Mouse (Mus musculus) lung, embryonic 16.5 days (tissue): Measurements from ENCODE around the gene Tram2. TPM values are rescaled to one million over a fixed set of nuclear protein-coding genes. Genes with fewer than 3 reads are reported as not detected.

Experiments
- ATAC-seq: fragments of 200-750 bp; cut with Nextera tagmentation; 2 replicates; pipeline ENCODE4 v1.8.0; 2017; ENCODE audit warnings: low read depth, mild to moderate bottlenecking, moderate library complexity
- H3K27ac ChIP-seq: fragments of 300-500 bp; sonication (generic); 2 replicates; pipeline ENCODE4 v1.5.1; 2014; ENCODE audit warnings: mild to moderate bottlenecking, control low read depth, low read length
- H3K27me3 ChIP-seq: fragments of 300-500 bp; sonication (generic); 2 replicates; pipeline ENCODE4 v1.6.1; 2014; ENCODE audit warnings: low read depth, low read length, mixed read lengths; ENCODE audit not compliant: control insufficient read depth, insufficient read depth
- H3K36me3 ChIP-seq: fragments of 300-500 bp; sonication (generic); 2 replicates; pipeline ENCODE4 v1.6.1; 2014; ENCODE audit warnings: low read length; ENCODE audit not compliant: control insufficient read depth, insufficient read depth
- H3K4me1 ChIP-seq: fragments of 300-500 bp; sonication (generic); replicated peaks from 2 replicates; pipeline ENCODE4 v1.6.1; 2014; ENCODE audit warnings: low read length, mixed read lengths; ENCODE audit not compliant: control insufficient read depth, insufficient read depth
- H3K4me2 ChIP-seq: fragments of 300-500 bp; sonication (generic); 2 replicates; pipeline ENCODE4 v1.6.1; 2014; ENCODE audit warnings: low read depth, low read length, control low read depth
- H3K4me3 ChIP-seq: fragments of 300-500 bp; sonication (generic); 2 replicates; pipeline ENCODE4 v1.5.1; 2014; ENCODE audit warnings: mild to moderate bottlenecking, low read length, control low read depth
- H3K9ac ChIP-seq: fragments of 300-500 bp; sonication (generic); 2 replicates; pipeline ENCODE4 v1.6.1; 2014; ENCODE audit warnings: low read length, control low read depth
- H3K9me3 ChIP-seq: fragments of 300-500 bp; sonication (generic); 2 replicates; pipeline ENCODE4 v1.6.1; 2016; ENCODE audit warnings: low read length; ENCODE audit not compliant: control insufficient read depth
- WGBS: fragments of 180-500 bp; shearing (Covaris S2); extraction: QIAGEN DNeasy Blood & Tissue Kit; methylation state at CpG from one replicate; pipeline ENCODE4 v1.1.7; 2014; 5-methylcytosine and 5-hydroxymethylcytosine counted together
- polyA plus RNA-seq: library from polyadenylated mRNA; unstranded; fragments of >200 nt; fragmentation: Nextera tagmentation; extraction: Ambion mirVana; gene quantifications from 2 replicates; pipeline ENCODE4 v1.2.1, GENCODE M21; 2015

Gene Tram2
- polyA plus RNA-seq, 1 experiment from 2014 or later: 8.6 TPM

GRCm38 (mm10) chr1:21070658-21071057 is 8.4 kb downstream of the Tram2 start:
- Histone ChIP-seq H3K4me1 (peaks cover 23% of the 10 kb centered on the region), H3K9ac (no peak overlapping the region), H3K36me3 (peaks cover 3% of the 10 kb centered on the region; the same call in 1 of the 2 replicates), H3K27ac (0 out of 2 replicates have a peak overlapping the region, but pooled peaks have one; percentile 9), H3K4me2 (no peak overlapping the region), H3K4me3 (no peak overlapping the region), H3K27me3 (no peaks in the 10 kb centered on the region), H3K9me3 (peaks cover 3% of the 10 kb centered on the region; the same call in 1 of the 2 replicates)
- WGBS: 52% methylated on average over 13 of the region's 13 CpGs
- no peak for ATAC-seq

GRCm38 (mm10) chr1:21069830-21070522 is 9.1 kb downstream of the Tram2 start:
- Histone ChIP-seq H3K4me3 (no peak overlapping the region), H3K4me2 (no peak overlapping the region), H3K27me3 (no peaks in the 10 kb centered on the region), H3K9ac (no peak overlapping the region), H3K36me3 (peaks cover 3% of the 10 kb centered on the region; the same call in 1 of the 2 replicates), H3K9me3 (peaks cover 3% of the 10 kb centered on the region; the same call in 1 of the 2 replicates), H3K4me1 (peaks cover 18% of the 10 kb centered on the region), H3K27ac (no peak overlapping the region)
- no peak for ATAC-seq
- WGBS: 75% methylated on average over 12 of the region's 12 CpGs

DNA sequence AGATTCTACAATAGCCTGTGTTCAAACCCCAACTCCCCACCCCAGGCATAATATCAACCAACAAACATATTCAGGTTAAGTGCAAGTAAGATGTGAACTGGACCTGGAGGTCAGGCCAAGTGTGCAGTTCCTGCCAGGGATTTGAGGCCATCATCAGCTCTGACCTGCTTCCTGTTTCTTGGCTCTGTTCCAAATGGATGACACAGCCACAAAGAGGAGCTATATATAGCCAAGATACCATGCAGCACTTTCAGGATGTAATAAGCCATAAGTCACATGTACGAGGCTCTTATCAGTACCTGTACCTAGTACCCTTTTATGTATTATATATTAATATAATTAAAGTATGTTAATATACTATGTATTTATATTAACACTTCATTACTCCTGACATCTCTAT is 10.5 kb downstream of the Tram2 start:
- Histone ChIP-seq H3K36me3 (peaks cover 3% of the 10 kb centered on the region; the same call in 1 of the 2 replicates), H3K4me1 (peaks cover 7% of the 10 kb centered on the region; the same call in 1 of the 2 replicates), H3K27ac (no peak overlapping the region), H3K9me3 (peaks cover 3% of the 10 kb centered on the region; the same call in 1 of the 2 replicates), H3K9ac (no peak overlapping the region), H3K4me2 (no peak overlapping the region), H3K4me3 (no peak overlapping the region), H3K27me3 (no peaks in the 10 kb centered on the region)
- WGBS: 39% methylated on average over 1 of the region's 1 CpGs
- ATAC-seq: 0 out of 2 replicates have a peak, but pooled peaks have one; percentile 16

DNA sequence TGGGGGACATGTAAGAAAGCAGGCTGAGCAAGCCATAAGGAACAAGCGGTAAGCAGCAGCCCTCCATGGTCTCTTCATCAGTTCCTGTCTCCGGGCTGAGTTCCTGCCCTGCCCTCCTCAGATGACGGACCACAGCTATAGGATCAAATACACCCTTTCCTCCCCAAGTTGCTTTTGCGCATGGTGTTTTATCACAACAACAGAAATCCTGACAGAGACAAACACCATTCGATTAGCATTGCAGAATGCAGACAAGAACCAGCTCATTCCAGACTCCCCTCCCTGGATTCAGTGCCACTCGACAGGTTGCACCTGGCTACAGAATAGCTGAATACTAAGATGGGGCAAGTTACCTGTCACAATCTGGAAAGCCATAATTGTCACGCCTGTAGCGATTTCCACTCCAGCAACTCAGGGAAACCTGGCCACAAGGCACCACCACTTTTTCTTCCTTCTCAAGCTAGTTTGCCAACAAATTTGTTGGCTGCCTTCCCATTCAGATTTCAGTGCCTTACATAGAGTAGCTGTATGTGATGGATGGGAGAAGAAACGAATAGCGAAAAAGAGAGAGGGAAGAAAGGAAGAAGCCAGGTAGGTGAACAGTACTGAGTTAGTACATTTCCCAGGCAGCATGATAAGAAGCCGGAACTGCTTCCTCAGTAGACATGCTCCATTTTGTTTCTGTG is 11.3 kb downstream of the Tram2 start:
- peaks cover 3% of the 10 kb centered on the region; the same call in 1 of the 2 replicates for H3K36me3 ChIP-seq
- ATAC-seq: no peak
- no peak overlapping the region for H3K9ac ChIP-seq
- H3K27me3 ChIP-seq: no peaks in the 10 kb centered on the region
- H3K9me3 ChIP-seq: peaks cover 3% of the 10 kb centered on the region; the same call in 1 of the 2 replicates
- H3K27ac ChIP-seq: no peak overlapping the region
- peaks cover 5% of the 10 kb centered on the region; the same call in 1 of the 2 replicates for H3K4me1 ChIP-seq
- 76% methylated on average over 11 of the region's 11 CpGs for WGBS
- H3K4me3 ChIP-seq: no peak overlapping the region
- H3K4me2 ChIP-seq: no peak overlapping the region

GRCm38 (mm10) chr1:21064153-21064552 is 14.9 kb downstream of the Tram2 start:
- H3K27ac ChIP-seq: no peak overlapping the region
- no peaks in the 10 kb centered on the region for H3K27me3 ChIP-seq
- no peaks in the 10 kb centered on the region for H3K4me1 ChIP-seq
- H3K36me3 ChIP-seq: peaks cover 7% of the 10 kb centered on the region; the same call in 1 of the 2 replicates
- no peak for ATAC-seq
- peaks cover 3% of the 10 kb centered on the region; the same call in 1 of the 2 replicates for H3K9me3 ChIP-seq
- H3K9ac ChIP-seq: no peak overlapping the region
- WGBS: 91% methylated on average over 5 of the region's 5 CpGs
- H3K4me3 ChIP-seq: no peak overlapping the region
- no peak overlapping the region for H3K4me2 ChIP-seq

DNA sequence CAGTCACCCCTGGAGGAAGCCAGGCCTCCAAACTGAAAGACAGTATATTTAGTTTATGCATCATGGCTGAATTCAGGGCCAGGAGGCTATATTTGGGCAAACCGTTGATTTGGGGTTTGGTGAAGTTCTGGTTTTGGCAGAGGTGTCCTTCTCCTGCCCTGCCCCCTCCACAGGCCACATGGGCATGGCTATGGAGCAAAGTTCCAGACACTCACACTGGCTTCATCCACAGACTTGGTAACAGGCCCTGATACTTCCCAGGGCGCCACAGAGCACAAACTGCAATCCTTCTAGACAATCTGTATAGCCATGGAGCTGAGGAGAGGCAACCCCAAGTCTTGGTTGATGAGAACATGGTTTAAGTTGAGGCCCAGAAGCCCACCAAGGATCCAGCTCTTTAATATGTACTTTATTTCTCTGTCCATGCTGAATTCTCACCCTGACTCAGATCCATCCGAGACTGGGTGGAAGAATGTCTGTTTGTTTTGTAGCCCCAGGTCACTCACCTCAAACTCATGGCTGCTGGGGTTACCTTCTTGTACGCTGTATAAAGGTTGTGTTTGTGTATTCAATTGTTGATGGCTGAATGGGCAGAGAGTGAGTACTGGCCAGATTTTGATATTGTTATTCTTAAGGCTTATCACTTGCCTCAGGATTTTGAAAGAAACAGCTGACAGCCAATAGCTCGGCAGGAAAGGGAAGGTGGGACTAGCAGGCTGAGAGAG is 19.5 kb downstream of the Tram2 start:
- H3K4me3 ChIP-seq: no peak overlapping the region
- no peak overlapping the region for H3K27ac ChIP-seq
- H3K9me3 ChIP-seq: no peaks in the 10 kb centered on the region
- ATAC-seq: no peak
- H3K4me2 ChIP-seq: no peak overlapping the region
- H3K36me3 ChIP-seq: peaks cover 13% of the 10 kb centered on the region
- no peak overlapping the region for H3K9ac ChIP-seq
- H3K4me1 ChIP-seq: no peaks in the 10 kb centered on the region
- H3K27me3 ChIP-seq: no peaks in the 10 kb centered on the region
- 74% methylated on average over 5 of the region's 5 CpGs for WGBS

- Histone ChIP-seq H3K27me3 (no peaks in the 10 kb centered on the region), H3K4me2 (no peak overlapping the region), H3K9ac (no peak overlapping the region), H3K4me1 (peaks cover 23% of the 10 kb centered on the region), H3K36me3 (peaks cover 1% of the 10 kb centered on the region), H3K27ac (no peak overlapping the region; the same call in 1 of the 2 replicates), H3K9me3 (no peaks in the 10 kb centered on the region), H3K4me3 (no peak overlapping the region)
- WGBS: 46% methylated on average over 9 of the region's 9 CpGs
- ATAC-seq: no peak
Observed at GRCm38 (mm10) chr1:21053009-21053408, 26.0 kb downstream of the Tram2 start.

GRCm38 (mm10) chr1:21052608-21053007 is 26.4 kb downstream of the Tram2 start:
- 29% methylated on average over 5 of the region's 5 CpGs for WGBS

More at GRCm38 (mm10) chr1:21052608-21053007, 26.4 kb downstream of the Tram2 start:
- ATAC-seq: peak; percentile 48
- no peaks in the 10 kb centered on the region for H3K9me3 ChIP-seq
- H3K9ac ChIP-seq: 0 out of 2 replicates have a peak overlapping the region, but pooled peaks have one; percentile 21
- H3K36me3 ChIP-seq: no peaks in the 10 kb centered on the region
- peaks cover 23% of the 10 kb centered on the region for H3K4me1 ChIP-seq
- H3K4me2 ChIP-seq: no peak overlapping the region
- no peaks in the 10 kb centered on the region for H3K27me3 ChIP-seq
- no peak overlapping the region for H3K4me3 ChIP-seq
- peak overlapping the region; percentile 48 for H3K27ac ChIP-seq
